Mouse (Mus musculus) CH12.LX (cell line): Measurements from ENCODE around the gene Heyl. TPM values are rescaled to one million over a fixed set of nuclear protein-coding genes. Genes with fewer than 3 reads are reported as not detected.
A peak's percentile ranks its signal among the peaks of the same experiment; 100 is the strongest.

Source experiments
- DNase-seq: peaks from one replicate; pipeline ENCODE4 v3.0.0-alpha.2; 2013; ENCODE audit errors: extremely low read depth
- H3K27ac ChIP-seq: 2 replicates; pipeline ENCODE4 v1.5.1; 2012; ENCODE audit warnings: low read depth, mild to moderate bottlenecking, control low read depth, moderate library complexity; ENCODE audit not compliant: insufficient read depth
- H3K27me3 ChIP-seq: replicated peaks from 2 replicates; pipeline ENCODE3; 2012; ENCODE audit warnings: inconsistent platforms
- H3K36me3 ChIP-seq, 2 experiments: replicated peaks in 1 of 2; 2 replicates each; pipeline versions ENCODE3 to v1.6.1; 2012; ENCODE audit warnings: inconsistent platforms in 1 of 2, low read length in 1 of 2, mild to moderate bottlenecking in 1 of 2, mixed read lengths in 1 of 2, moderate library complexity in 1 of 2; ENCODE audit not compliant: control insufficient read depth in 1 of 2, insufficient read depth in 1 of 2
- H3K4me1 ChIP-seq, 2 experiments: 2 replicates each; pipeline ENCODE4 v1.6.1; 2012; ENCODE audit warnings: inconsistent platforms in 1 of 2, moderate library complexity in 1 of 2; ENCODE audit not compliant: insufficient read depth in 2 of 2, control insufficient read depth in 1 of 2
- H3K4me2 ChIP-seq: 2 replicates; pipeline ENCODE4 v1.6.1; 2012; ENCODE audit warnings: low read depth, mild to moderate bottlenecking, control low read depth; ENCODE audit not compliant: poor library complexity, insufficient read depth, severe bottlenecking
- H3K4me3 ChIP-seq, 3 experiments: fragments of 150-350 bp in 1 of 3; sonication (generic) in 1 of 3; replicated peaks in 1 of 3; 2 replicates each; pipeline versions ENCODE3 to v1.5.1; 2011 to 2012; ENCODE audit warnings: low read depth in 2 of 3, low read length in 2 of 3, mild to moderate bottlenecking in 2 of 3, moderate library complexity in 2 of 3, control low read depth in 1 of 3, improper control_type of control experiment in 1 of 3, inconsistent platforms in 1 of 3, mixed read lengths in 1 of 3; ENCODE audit not compliant: poor library complexity in 1 of 3
- H3K79me2 ChIP-seq: replicated peaks from 2 replicates; pipeline ENCODE4 v1.6.1; 2012; ENCODE audit warnings: mild to moderate bottlenecking, moderate library complexity; ENCODE audit not compliant: control insufficient read depth, poor library complexity, insufficient read depth, severe bottlenecking; ENCODE audit errors: extremely low read depth
- H3K9ac ChIP-seq: 2 replicates; pipeline ENCODE4 v1.6.1; 2012; ENCODE audit warnings: low read depth, mild to moderate bottlenecking, control low read depth, moderate library complexity; ENCODE audit not compliant: insufficient read depth
- H3K9me3 ChIP-seq: replicated peaks from 2 replicates; pipeline ENCODE3; 2012; ENCODE audit warnings: low read length, inconsistent platforms, mixed read lengths
- CHD1 ChIP-seq: IDR thresholded peaks from 2 replicates; pipeline ENCODE4 v1.6.1; 2012; ENCODE audit warnings: low read depth, low read length, improper control_type of control experiment, inconsistent platforms
- CTCF ChIP-seq, 2 experiments: IDR thresholded peaks in 1 of 2; conservative IDR thresholded peaks in 1 of 2; 2 replicates each; pipeline ENCODE4 v1.5.1; 2011 to 2012; ENCODE audit warnings: low read depth in 2 of 2, low read length in 2 of 2, improper control_type of control experiment in 1 of 2, inconsistent platforms in 1 of 2, mild to moderate bottlenecking in 1 of 2, moderate library complexity in 1 of 2
- E2F4 ChIP-seq: IDR thresholded peaks from 2 replicates; pipeline ENCODE4 v1.6.1; 2011; ENCODE audit warnings: low read depth, low read length, improper control_type of control experiment; ENCODE audit not compliant: insufficient replicate concordance
- EP300 ChIP-seq: IDR thresholded peaks from 2 replicates; pipeline ENCODE4 v1.6.1; 2011; ENCODE audit warnings: low read length, improper control_type of control experiment
- MYC ChIP-seq: IDR thresholded peaks from 2 replicates; pipeline ENCODE4 v1.6.1; 2011; ENCODE audit warnings: low read depth, mild to moderate bottlenecking, improper control_type of control experiment, low read length
- NELFE ChIP-seq: IDR thresholded peaks from 2 replicates; pipeline ENCODE4 v1.6.1; 2011; ENCODE audit warnings: low read depth, low read length, improper control_type of control experiment
- PAX5 ChIP-seq: IDR thresholded peaks from 2 replicates; pipeline ENCODE4 v1.6.1; 2012; ENCODE audit warnings: low read length, inconsistent platforms, mixed read lengths
- POLR2A ChIP-seq: IDR thresholded peaks from 2 replicates; pipeline ENCODE4 v1.6.1; 2011; ENCODE audit warnings: low read depth, mild to moderate bottlenecking, improper control_type of control experiment, low read length
- SIN3A ChIP-seq: IDR thresholded peaks from 2 replicates; pipeline ENCODE4 v1.6.1; 2012; ENCODE audit warnings: low read length, improper control_type of control experiment, inconsistent platforms
- SMC3 ChIP-seq: IDR thresholded peaks from 2 replicates; pipeline ENCODE4 v1.6.1; 2011; ENCODE audit warnings: low read depth, low read length, improper control_type of control experiment
- TBP ChIP-seq: conservative IDR thresholded peaks from 2 replicates; pipeline ENCODE4 v1.6.1; 2011; ENCODE audit warnings: low read depth, low read length, improper control_type of control experiment
- TCF12 ChIP-seq: IDR thresholded peaks from 2 replicates; pipeline ENCODE4 v1.6.1; 2014; ENCODE audit warnings: low read depth, mild to moderate bottlenecking, inconsistent platforms, low read length, improper control_type of control experiment
- ZKSCAN1 ChIP-seq: IDR thresholded peaks from 2 replicates; pipeline ENCODE4 v1.6.1; 2012; ENCODE audit warnings: low read depth, inconsistent platforms, low read length, improper control_type of control experiment, borderline replicate concordance
- ZMIZ1 ChIP-seq: IDR thresholded peaks from 2 replicates; pipeline ENCODE4 v1.6.1; 2012; ENCODE audit warnings: low read depth, mild to moderate bottlenecking, inconsistent platforms, low read length, improper control_type of control experiment
- dilution Hi-C: fragments of 300-500 bp; cut with MboI; formaldehyde crosslinking; loops from 2 replicates; pipeline ENCODE4 v1.14.3; 2020; ENCODE audit warnings: low sequenced_read_pairs; ENCODE audit not compliant: extremely low pct_unique_long_range_greater_than_20kb, extremely low pct_ligation_motif_present
- in situ Hi-C: fragments of 300-500 bp; cut with MboI; formaldehyde crosslinking; loops from 3 replicates; pipeline ENCODE4 v1.14.3; 2019; ENCODE audit warnings: low sequenced_read_pairs, low pct_ligation_motif_present, low pct_unique_long_range_greater_than_20kb, mixed read lengths
- polyA plus RNA-seq: library from polyadenylated mRNA; unstranded; fragments of >175 nt; gene quantifications from 2 replicates; pipeline ENCODE4 v1.2.1, GENCODE M21; 2012; ENCODE audit warnings: low read depth; ENCODE audit not compliant: insufficient read length
- total RNA-seq, 2 experiments: library from RNA; depleted of rRNA; stranded (reverse); fragments of 300-350 nt in 1 of 2; fragments of >200 nt in 1 of 2; gene quantifications; 2 replicates each; pipeline ENCODE4 v1.2.3; 2012 to 2014

Gene Heyl
- total and polyA plus RNA-seq, 3 experiments, result not detected

GRCm38 (mm10) chr4:123284731-123285624 lies 51.6 kb downstream of the Heyl start:
- peak overlapping the region; percentile 80 to 90 (median 86) for H3K4me3 ChIP-seq
- H3K4me1 ChIP-seq, result peaks cover 6 to 38% of the 10 kb centered on the region in 2 experiments; a peak in 3 of 4 replicates
- no peak overlapping the region for H3K27ac ChIP-seq
- no peaks in the 10 kb centered on the region for H3K27me3 ChIP-seq
- H3K9me3 ChIP-seq, result no peaks in the 10 kb centered on the region
- H3K9ac ChIP-seq, result peak overlapping the region; percentile 77
- H3K36me3 ChIP-seq, result peaks cover 32 to 61% of the 10 kb centered on the region in 2 experiments
- dilution Hi-C loops, result no loop called here
- peaks cover 69% of the 10 kb centered on the region for H3K79me2 ChIP-seq
- DNase-seq, result no peak
- peak overlapping the region; percentile 98 for H3K4me2 ChIP-seq
- 0 out of 2 replicates have a peak, but pooled peaks have one; percentile 23 for TF ChIP-seq SIN3A
- TF ChIP-seq EP300, result no peak
- in situ Hi-C loops, result loop anchor here (25.0 kb wide), 1 partner anchor 552 kb away; no protein-coding TSS in a partner anchor

DNA sequence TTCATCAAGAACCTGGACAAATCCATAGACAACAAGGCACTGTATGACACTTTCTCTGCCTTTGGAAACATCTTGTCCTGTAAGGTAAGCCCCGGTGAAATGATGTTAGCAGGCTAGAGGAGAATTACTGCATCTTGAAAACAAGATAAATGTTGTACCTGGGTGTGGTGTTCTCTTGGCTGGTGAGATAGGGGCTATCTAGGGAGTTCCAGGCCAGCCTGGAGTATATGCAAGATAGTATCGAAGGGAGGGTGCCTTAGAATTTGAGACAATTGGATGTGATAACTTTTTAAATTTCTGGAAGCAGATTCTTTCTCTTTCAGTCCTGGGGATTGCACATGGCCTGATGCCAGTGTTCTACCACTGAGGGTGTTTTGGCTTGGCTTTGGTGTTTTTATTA lies 53.4 kb downstream of the Heyl start:
- H3K9me3 ChIP-seq, result no peaks in the 10 kb centered on the region
- dilution Hi-C loops, result no loop called here
- peaks cover 6 to 38% of the 10 kb centered on the region in 2 experiments; a peak in 3 of 4 replicates for H3K4me1 ChIP-seq
- H3K4me3 ChIP-seq, result no peak overlapping the region
- H3K4me2 ChIP-seq, result no peak overlapping the region
- no peak overlapping the region for H3K27ac ChIP-seq
- H3K27me3 ChIP-seq, result no peaks in the 10 kb centered on the region
- H3K9ac ChIP-seq, result no peak overlapping the region
- peaks cover 47 to 78% of the 10 kb centered on the region in 2 experiments for H3K36me3 ChIP-seq
- DNase-seq, result no peak
- peaks cover 72% of the 10 kb centered on the region for H3K79me2 ChIP-seq
- in situ Hi-C loops, result loop anchor here (25.0 kb wide), 1 partner anchor 551 kb away; no protein-coding TSS in a partner anchor
- TF ChIP-seq ZKSCAN1 (no peak), EP300 (no peak), TCF12 (no peak), MYC (no peak), TBP (no peak), ZMIZ1 (no peak)

GRCm38 (mm10) chr4:123289038-123289437 lies 55.7 kb downstream of the Heyl start:
- Histone ChIP-seq H3K79me2 (peaks cover 61% of the 10 kb centered on the region), H3K27ac (no peak overlapping the region), H3K9ac (no peak overlapping the region), H3K36me3 (peaks cover 67 to 96% of the 10 kb centered on the region in 2 experiments), H3K4me3 (no peak overlapping the region), H3K9me3 (no peaks in the 10 kb centered on the region), H3K4me2 (no peak overlapping the region), H3K27me3 (no peaks in the 10 kb centered on the region), H3K4me1 (peaks cover 6 to 38% of the 10 kb centered on the region in 2 experiments; a peak in 3 of 4 replicates)
- in situ Hi-C loops (loop anchor here (25.0 kb wide), 1 partner anchor 548 kb away; no protein-coding TSS in a partner anchor), dilution Hi-C loops (no loop called here)
- TF ChIP-seq CHD1 (no peak), NELFE (no peak), POLR2A (no peak), EP300 (no peak), PAX5 (no peak), ZKSCAN1 (no peak), CTCF (conservative IDR thresholded peaks at IDR 0.05 in 1 of 2, IDR thresholded peaks at IDR 0.05 in 1 of 2; ENCODE audit: low read depth in 2 of 2, low read length in 2 of 2) (no peak), SMC3 (no peak), E2F4 (no peak)
- no peak for DNase-seq
